Mouse (Mus musculus) mouse trophoblast stem cell (cell line): ENCODE data around the gene Acaca.

ENCODE experiments used
- in situ Hi-C, 2 experiments: fragments of 300-500 bp; cut with MseI, MboI; formaldehyde crosslinking; loops; 2 replicates in 1 of 2; 3 replicates in 1 of 2; pipeline ENCODE4 v1.15.1; 2025

The Acaca gene

DNA sequence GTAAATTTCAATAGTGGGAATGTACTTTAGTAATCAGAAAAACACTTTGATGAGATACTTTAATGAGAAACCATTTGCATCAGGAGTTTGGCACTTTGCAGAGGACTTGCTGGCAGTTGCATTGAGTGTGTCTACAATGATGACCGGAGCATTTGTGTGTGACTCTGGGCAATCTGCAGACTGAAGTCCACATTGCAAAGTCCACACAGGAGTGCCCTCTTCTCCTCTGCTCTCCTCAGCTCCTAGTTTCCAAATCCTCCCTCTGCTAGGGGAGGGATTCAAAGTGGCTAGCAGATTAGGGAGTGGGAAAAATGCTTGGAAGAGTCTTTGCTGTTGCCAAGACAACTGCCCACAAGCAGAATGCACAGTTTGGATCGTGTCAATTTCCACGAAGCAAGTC, 16.6 kb downstream of the Acaca start:
- in situ Hi-C loops, result no loop called here

DNA sequence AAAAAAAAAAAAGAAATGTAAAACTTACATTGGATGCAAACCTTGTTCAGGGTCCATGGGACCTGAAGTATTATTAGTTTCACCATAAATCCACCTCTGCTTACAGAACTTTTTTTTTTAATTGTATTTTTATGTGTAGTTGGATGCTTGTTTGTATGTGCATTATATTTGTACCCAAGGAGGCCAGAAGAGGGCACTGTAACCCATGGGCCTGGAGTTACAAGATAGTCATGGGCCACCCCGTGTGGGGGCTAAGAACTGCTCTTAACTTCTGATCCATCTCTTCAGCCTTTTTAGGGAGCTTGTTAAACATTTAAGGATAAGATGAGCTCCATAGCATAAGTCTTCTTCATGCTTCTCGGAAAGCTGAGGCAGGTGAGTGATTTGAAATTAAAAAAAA, 21.4 kb downstream of the Acaca start:
- in situ Hi-C loops, result no loop called here

DNA sequence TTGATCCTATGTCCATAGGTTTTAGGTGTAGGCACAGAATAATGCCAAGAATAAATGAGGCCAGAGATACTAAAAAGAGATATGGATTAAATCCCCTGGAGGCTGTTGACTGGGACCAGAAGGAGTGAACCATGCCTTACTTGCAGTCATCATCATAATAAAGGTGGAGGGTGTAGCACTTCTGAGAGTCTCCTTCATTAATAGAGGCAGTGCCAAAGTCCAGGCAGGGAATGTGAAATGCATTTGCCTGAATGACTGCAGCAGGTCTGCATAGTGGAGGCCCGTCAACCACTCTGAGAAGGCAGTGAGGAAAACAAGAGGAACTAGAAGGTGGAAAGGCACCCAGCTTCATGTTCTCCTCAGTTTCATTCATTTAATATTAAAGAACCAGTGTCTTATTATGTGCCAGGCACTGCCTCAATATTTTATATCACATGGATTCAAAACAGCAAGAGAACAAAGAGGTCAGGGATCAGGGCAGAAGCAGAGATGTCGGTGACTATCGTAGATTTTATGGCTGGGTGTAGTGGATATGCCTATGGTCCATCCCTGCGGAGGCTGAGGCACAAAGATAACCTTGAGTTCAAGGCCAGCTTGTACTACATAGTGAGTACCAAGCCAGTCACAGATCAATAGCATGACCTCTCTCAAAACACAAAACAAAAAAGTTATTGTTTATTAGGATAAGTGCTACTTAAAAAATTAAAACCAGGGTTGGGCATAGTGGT, 27.2 kb downstream of the Acaca start:
- in situ Hi-C loops, result no loop called here

GRCm38 (mm10) chr11:84164123-84164522, 34.7 kb downstream of the Acaca start:
- in situ Hi-C loops, result no loop called here

DNA sequence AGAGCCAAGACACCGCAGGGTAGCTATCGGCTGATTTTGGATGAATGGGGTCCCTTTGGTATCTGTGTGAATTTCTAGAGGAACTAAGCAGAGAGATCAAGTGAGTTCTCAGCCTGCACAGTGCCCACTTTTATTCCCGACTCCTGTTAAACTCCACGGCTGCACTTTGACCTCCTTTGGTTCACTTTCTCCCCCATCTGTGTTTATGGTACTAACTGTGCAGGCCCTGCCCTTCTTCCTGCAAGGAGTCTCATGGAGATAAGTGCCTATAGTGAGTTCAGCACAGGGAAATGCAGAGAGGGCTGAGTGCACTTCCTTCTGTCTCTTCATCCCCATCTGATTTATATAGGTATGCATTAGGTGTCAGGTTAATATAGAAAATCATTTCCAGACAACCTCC, 35.1 kb downstream of the Acaca start:
- in situ Hi-C loops, result no loop called here

DNA sequence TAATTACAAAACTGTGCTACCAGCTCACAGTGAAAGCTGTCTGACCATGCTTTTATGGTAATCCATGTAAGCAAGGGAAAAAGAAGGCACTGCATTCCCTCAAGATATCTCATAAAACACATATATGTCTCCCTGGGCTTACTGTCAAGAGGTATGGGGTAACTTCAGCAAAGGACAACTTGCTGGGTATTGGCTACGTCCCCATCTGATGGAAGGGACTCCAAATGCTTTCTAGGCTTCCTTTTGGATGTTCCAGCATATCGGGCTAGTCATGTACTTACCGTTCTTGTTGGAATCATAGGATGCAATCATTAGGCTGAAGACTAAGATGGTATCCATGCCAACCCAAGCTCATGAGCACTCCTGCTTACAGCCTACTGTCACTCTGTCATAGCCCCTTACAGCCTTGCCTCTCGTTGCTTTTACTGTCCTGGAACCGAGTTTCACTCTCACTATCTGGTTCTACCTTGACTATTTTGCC, 37.6 kb downstream of the Acaca start, which contains the start of gene Gm11437:
TSS of gene Gm11437 (minus strand) at position 431 of the 481 bp plus-strand sequence.
- in situ Hi-C loops, result no loop called here

- in situ Hi-C loops, result no loop called here
Measured at GRCm38 (mm10) chr11:84168701-84169288, 39.3 kb downstream of the Acaca start.

GRCm38 (mm10) chr11:84172539-84173435, 43.3 kb downstream of the Acaca start:
- in situ Hi-C loops, result no loop called here

GRCm38 (mm10) chr11:84178571-84178970, 49.1 kb downstream of the Acaca start:
- in situ Hi-C loops, result no loop called here

GRCm38 (mm10) chr11:84179226-84179953, 49.9 kb downstream of the Acaca start:
- in situ Hi-C loops, result no loop called here

DNA sequence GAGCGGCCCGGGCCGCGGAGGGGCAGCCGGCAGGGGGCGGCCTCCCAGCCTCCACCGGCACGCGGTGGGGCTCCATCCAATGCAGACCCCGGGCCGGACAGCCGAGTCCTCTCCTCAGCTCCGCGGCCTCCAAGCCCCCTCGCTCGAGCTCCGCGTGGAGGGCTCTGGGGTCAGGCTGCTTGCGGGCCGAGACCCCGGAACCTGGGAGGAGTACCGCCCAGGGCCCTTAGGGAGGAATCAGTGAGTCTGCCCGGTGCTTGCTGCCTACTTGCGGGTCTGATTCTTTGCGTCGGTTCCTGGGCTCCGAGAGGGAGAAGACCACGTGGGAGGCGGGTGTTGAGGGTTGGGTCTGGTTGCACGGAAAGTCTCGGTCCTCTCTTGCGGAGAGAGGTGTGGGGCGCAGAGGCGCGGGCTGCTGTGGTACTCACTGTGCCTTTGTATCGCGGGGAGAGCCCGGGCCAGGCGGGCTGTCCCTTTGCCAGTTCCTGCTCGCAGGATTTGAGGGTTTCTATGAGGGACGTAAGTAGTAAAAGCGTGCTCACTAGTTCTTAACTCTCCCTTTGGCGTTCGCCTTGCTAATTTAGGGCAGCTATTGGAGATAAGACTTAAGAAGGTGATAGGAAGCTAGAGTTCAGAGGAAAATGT, 50.6 kb downstream of the Acaca start:
- in situ Hi-C loops, result no loop called here

- in situ Hi-C loops, result no loop called here
Measured at GRCm38 (mm10) chr11:84181286-84181685, 51.8 kb downstream of the Acaca start.

GRCm38 (mm10) chr11:84188530-84188929, 59.1 kb downstream of the Acaca start:
- in situ Hi-C loops, result no loop called here

DNA sequence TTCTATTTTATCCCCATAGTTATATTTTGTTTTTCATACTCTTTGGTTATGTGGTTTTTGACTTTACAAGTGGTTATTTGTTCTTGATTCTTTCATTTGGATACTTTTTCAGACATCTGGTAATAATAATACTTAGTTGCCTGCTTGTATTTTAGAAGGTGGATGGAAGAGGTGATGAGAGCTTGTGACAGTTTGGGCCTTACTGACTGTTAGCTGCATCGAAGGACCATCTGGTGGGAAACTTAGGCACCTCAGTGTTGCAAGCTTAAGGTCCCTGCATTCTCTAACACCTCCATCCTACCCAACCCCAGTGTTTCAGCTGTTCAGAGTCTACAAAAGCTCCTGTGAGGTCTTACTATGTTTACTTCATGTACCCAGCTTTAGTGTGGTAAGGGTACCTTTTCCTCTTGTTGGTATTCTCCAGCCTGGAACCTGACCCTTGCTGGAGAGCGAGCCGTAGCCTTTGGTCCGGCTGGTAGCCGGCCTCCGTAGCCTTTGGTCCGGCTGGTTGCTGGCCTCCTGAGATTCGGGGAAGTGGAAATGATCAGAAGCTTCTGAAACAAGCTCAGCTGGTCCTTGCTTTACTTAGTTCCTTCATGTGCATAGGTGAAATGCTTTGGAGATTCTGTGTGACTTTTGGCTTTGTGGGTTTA, 61.2 kb downstream of the Acaca start:
- in situ Hi-C loops, result no loop called here

DNA sequence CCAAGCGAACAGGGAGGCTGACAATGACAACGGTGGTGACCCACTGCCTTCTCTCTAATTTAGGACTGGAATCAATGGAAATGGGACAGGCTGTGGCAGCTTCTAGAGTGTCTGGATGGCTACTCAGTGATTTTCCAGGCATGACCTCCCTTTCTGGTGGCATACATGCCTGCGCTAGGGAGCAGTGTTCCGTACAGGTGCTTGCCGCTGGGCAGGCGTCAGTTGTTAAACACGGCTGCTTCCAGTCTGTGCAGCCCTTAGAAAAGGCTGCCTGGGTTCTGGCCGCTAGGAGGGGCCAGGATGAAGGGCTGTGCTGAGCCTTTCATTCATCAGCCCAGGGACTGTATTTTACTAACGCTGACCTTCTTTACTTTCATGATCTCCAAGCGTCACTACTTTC, 63.8 kb downstream of the Acaca start:
- in situ Hi-C loops, result no loop called here

DNA sequence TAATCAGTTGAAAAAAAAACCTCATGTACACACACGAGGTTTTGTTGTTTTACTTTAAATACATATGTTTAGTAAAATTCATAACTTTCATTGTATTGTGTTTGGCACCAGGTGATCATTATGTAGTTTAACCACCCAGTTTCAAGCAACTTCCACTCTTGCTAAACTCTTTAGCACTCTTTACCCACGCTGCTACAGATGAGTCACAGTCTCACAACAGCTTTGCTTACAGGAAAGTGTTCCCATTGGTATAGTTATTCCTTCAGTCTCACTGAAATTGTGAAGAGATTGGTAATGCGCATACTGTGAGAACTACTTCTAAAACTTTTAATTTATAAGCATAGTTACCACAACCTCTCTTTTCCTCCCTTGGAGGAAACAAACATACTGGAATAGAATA, 65.3 kb downstream of the Acaca start:
- in situ Hi-C loops, result no loop called here

GRCm38 (mm10) chr11:84197607-84198402, 68.3 kb downstream of the Acaca start:
- in situ Hi-C loops, result no loop called here

DNA sequence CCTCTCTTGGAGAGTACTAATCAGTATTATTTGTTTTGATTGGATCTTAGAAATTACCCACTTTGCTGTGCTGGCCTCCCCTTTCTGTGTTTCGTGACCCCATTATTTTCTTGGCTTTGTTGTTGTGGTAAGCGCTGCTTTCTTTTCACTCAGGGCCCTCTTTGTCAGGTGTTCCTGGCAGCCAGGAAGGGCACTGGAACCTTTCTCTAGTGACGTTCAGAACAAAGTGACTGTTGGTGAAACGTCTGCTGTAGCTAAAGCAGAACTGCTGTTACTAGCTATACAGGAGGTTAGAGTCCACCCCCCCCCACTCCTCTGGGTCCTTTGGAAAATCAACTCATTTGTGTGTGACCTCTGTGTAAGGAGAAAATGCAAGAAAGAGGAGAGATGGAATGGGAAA, 76.3 kb downstream of the Acaca start:
- in situ Hi-C loops, result no loop called here

GRCm38 (mm10) chr11:84210876-84211275, 81.4 kb downstream of the Acaca start:
- in situ Hi-C loops, result no loop called here

- in situ Hi-C loops, result no loop called here
Measured at GRCm38 (mm10) chr11:84218951-84219350, 89.5 kb downstream of the Acaca start.
